Mouse (Mus musculus): ENCODE results near the gene Olfr31. TPM values are rescaled to one million over a fixed set of nuclear protein-coding genes. Genes with fewer than 3 reads are reported as not detected.

The Olfr31 gene
- total RNA-seq, 2 experiments from 2014 or later = not detected

- ATAC-seq (ENCODE audit: poor library complexity, severe bottlenecking) = no peak
Measured at GRCm38 (mm10) chr14:14353740-14354510, 31.3 kb downstream of the Olfr31 start.

- ATAC-seq (ENCODE audit: poor library complexity, severe bottlenecking) = no peak
Measured at GRCm38 (mm10) chr14:14354511-14355359, 32.1 kb downstream of the Olfr31 start.

GRCm38 (mm10) chr14:14355360-14355646, 32.7 kb downstream of the Olfr31 start:
- ATAC-seq (ENCODE audit: poor library complexity, severe bottlenecking) = no peak

Other genes with a start within 250 kb of the Olfr31 start
- 118 and 157 TPM in 2 replicates for gene Psmd6, start 201.8 kb upstream of the Olfr31 start, total RNA-seq (2015)
- gene Psmd6, start 201.8 kb upstream of the Olfr31 start, total RNA-seq (2017) = 158 and 182 TPM in 2 replicates
- gene Olfr720, start 136.0 kb upstream of the Olfr31 start, total RNA-seq (2015) = not detected in 2 replicates
- gene Olfr720, start 136.0 kb upstream of the Olfr31 start, total RNA-seq (2017) = not detected in 2 replicates
- gene Il3ra, start 23.4 kb downstream of the Olfr31 start, total RNA-seq (2015) = 17.5 and 18.3 TPM in 2 replicates
- gene Il3ra, start 23.4 kb downstream of the Olfr31 start, total RNA-seq (2017) = 70.9 and 82.3 TPM in 2 replicates
- not detected in 2 replicates for gene Olfr721-ps1, start 78.5 kb downstream of the Olfr31 start, total RNA-seq (2015)
- gene Olfr721-ps1, start 78.5 kb downstream of the Olfr31 start, total RNA-seq (2017) = not detected in 2 replicates

Data from megakaryocyte, adult 5-6 weeks (primary cell).